Mouse (Mus musculus) embryonic fibroblast, embryonic 13.5 days (primary cell): Measurements from ENCODE around the gene Spag16.

Experiments used
- CTCF ChIP-seq: IDR thresholded peaks from 2 replicates; pipeline ENCODE4 v1.5.1; 2011; ENCODE audit warnings: mild to moderate bottlenecking, control low read depth, low read length, moderate library complexity, borderline replicate concordance; ENCODE audit not compliant: insufficient read depth
- POLR2A ChIP-seq: IDR thresholded peaks from 2 replicates; pipeline ENCODE4 v1.6.1; 2011; ENCODE audit warnings: low read depth, mild to moderate bottlenecking, control low read depth, low read length, moderate library complexity

GRCm38 (mm10) chr1:70725655-70726066, 898.9 kb downstream of the Spag16 start, which contains the start of gene Vwc2l:
- TF ChIP-seq CTCF (no peak), POLR2A (no peak)
